Mouse (Mus musculus) midbrain, embryonic 12.5 days (tissue): ENCODE results near the gene Rrp1. TPM values are rescaled to one million over a fixed set of nuclear protein-coding genes. Genes with fewer than 3 reads are reported as not detected.
"Not testable (repeated sequence)": the region's sequence is repeated elsewhere in the genome, so short reads cannot be mapped to it uniquely, and the experiment has no call there.

Experiments
- ATAC-seq: fragments of 200-750 bp; cut with Nextera tagmentation; 2 replicates; pipeline ENCODE4 v1.8.0; 2017; ENCODE audit warnings: low read depth, moderate TSS enrichment, moderate library complexity; ENCODE audit not compliant: low FRiP score
- H3K27ac ChIP-seq: fragments of 300-500 bp; sonication (generic); replicated peaks from 2 replicates; pipeline ENCODE4 v1.5.1; 2016; ENCODE audit warnings: mild to moderate bottlenecking
- H3K27me3 ChIP-seq: fragments of 300-500 bp; sonication (generic); 2 replicates; pipeline ENCODE4 v1.6.1; 2016; ENCODE audit warnings: mild to moderate bottlenecking
- H3K36me3 ChIP-seq: fragments of 300-500 bp; sonication (generic); 2 replicates; pipeline ENCODE4 v1.6.1; 2016
- H3K4me1 ChIP-seq: fragments of 300-500 bp; sonication (generic); 2 replicates; pipeline ENCODE4 v1.6.1; 2016
- H3K4me2 ChIP-seq: fragments of 300-500 bp; sonication (generic); replicated peaks from 2 replicates; pipeline ENCODE4 v1.6.1; 2016; ENCODE audit warnings: mild to moderate bottlenecking, moderate library complexity
- H3K4me3 ChIP-seq: fragments of 300-500 bp; sonication (generic); 2 replicates; pipeline ENCODE4 v1.5.1; 2016; ENCODE audit warnings: mild to moderate bottlenecking
- H3K9ac ChIP-seq: fragments of 300-500 bp; sonication (generic); replicated peaks from 2 replicates; pipeline ENCODE4 v1.6.1; 2016; ENCODE audit warnings: mild to moderate bottlenecking, moderate library complexity
- H3K9me3 ChIP-seq: fragments of 300-500 bp; sonication (generic); 2 replicates; pipeline ENCODE4 v1.6.1; 2016; ENCODE audit warnings: mild to moderate bottlenecking
- WGBS: fragments of 180-500 bp; shearing (Covaris S2); methylation state at CpG from one replicate; pipeline ENCODE4 v1.1.7; 2016; 5-methylcytosine and 5-hydroxymethylcytosine counted together
- polyA plus RNA-seq: library from polyadenylated mRNA; unstranded; fragments of >200 nt; fragmentation: Nextera tagmentation; extraction: Ambion mirVana; gene quantifications from 2 replicates; pipeline ENCODE4 v1.2.1, GENCODE M21; 2016

The Rrp1 gene
- polyA plus RNA-seq, 1 experiment from 2014 or later, result 320 TPM

DNA sequence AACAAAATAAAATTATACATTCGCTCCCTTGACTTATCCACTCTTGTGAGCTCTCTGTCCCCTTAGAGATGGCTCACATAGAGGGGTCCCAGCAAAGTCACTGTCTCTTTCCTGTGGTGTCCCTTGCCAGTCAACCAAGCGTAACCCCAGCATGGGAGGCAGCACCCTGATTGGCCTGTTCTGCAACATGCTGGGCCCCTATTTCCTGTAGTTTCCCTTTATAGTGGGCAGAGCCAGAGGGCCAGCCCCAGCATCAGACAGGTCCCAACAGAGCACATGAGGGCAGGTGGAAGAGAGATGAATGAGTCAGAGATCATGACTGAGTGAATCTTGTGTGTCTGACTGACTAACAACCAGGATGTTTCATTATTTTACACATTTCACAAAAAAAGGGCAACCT is 8.1 kb upstream of the Rrp1 start:
- ATAC-seq, result no peak
- H3K9ac ChIP-seq, result no peak overlapping the region
- no peaks in the 10 kb centered on the region for H3K36me3 ChIP-seq
- H3K27me3 ChIP-seq, result no peaks in the 10 kb centered on the region
- no peak overlapping the region for H3K4me2 ChIP-seq
- peaks cover 4% of the 10 kb centered on the region for H3K4me1 ChIP-seq
- WGBS, result 77% methylated on average over 2 of the region's 2 CpGs
- no peak overlapping the region for H3K4me3 ChIP-seq
- H3K9me3 ChIP-seq, result no peaks in the 10 kb centered on the region
- H3K27ac ChIP-seq, result no peak overlapping the region

GRCm38 (mm10) chr10:78418791-78419190 is 5.9 kb upstream of the Rrp1 start:
- 89% methylated on average over 2 of the region's 2 CpGs for WGBS
- no peak overlapping the region for H3K4me3 ChIP-seq
- no peaks in the 10 kb centered on the region for H3K36me3 ChIP-seq
- H3K9me3 ChIP-seq, result no peaks in the 10 kb centered on the region
- no peak overlapping the region for H3K4me2 ChIP-seq
- H3K4me1 ChIP-seq, result no peaks in the 10 kb centered on the region
- H3K27ac ChIP-seq, result no peak overlapping the region
- no peak for ATAC-seq
- H3K27me3 ChIP-seq, result no peaks in the 10 kb centered on the region
- H3K9ac ChIP-seq, result no peak overlapping the region

DNA sequence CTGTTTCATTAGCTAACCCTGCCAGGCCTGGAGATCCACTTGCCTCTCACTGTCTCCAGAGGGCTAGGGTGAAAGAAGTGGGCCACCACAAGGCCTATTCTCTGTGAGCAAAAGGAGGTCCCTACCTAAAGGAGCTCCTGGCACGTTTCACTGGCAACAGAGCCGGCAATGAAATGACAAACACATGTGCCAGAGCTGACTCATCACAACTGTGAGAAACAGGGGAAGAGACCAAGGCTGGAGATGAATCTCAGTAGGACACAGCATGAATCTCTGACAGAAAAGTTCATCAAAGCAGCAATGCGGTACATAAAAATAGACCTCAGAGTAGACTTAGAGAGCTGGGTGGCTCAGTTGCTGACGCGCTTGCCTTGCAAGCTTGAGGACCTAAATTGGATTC is 5.0 kb upstream of the Rrp1 start:
- H3K4me1 ChIP-seq, result no peaks in the 10 kb centered on the region
- no peaks in the 10 kb centered on the region for H3K27me3 ChIP-seq
- no peak overlapping the region for H3K9ac ChIP-seq
- no peaks in the 10 kb centered on the region for H3K9me3 ChIP-seq
- no peak overlapping the region for H3K4me3 ChIP-seq
- H3K27ac ChIP-seq, result no peak overlapping the region
- WGBS, result 53% methylated on average over 5 of the region's 5 CpGs
- no peak overlapping the region for H3K4me2 ChIP-seq
- H3K36me3 ChIP-seq, result no peaks in the 10 kb centered on the region
- ATAC-seq, result no peak

GRCm38 (mm10) chr10:78414936-78415335 is 2.1 kb upstream of the Rrp1 start:
- Histone ChIP-seq H3K36me3 (peaks cover 10% of the 10 kb centered on the region), H3K4me1 (peaks cover 10% of the 10 kb centered on the region)
- not testable (repeated sequence) for H3K27me3 ChIP-seq, H3K9ac ChIP-seq, ATAC-seq, H3K4me3 ChIP-seq, H3K4me2 ChIP-seq, H3K9me3 ChIP-seq, H3K27ac ChIP-seq
- 93% methylated on average over 3 of the region's 4 CpGs for WGBS

DNA sequence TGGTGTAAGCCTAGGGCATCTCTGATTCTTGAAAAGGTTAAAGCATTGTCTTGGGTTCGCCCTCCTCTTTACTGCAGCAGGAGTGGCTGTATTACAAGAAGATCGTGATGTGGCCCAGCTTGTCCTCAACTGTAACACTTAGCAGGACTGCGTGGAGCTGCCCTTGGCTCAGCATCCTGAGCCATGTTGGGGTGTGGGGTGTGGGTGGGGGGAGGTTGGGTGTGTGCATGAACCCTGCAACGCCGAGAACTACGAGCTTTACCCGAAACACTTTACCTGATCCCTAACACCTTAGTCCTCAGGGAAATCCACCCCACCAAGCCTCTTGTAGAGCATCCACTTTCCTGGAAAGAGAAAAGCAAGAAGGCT is 293 bp upstream of the Rrp1 start:
- H3K27ac ChIP-seq, result no peak overlapping the region
- H3K9me3 ChIP-seq, result no peaks in the 10 kb centered on the region
- peaks cover 10% of the 10 kb centered on the region for H3K4me1 ChIP-seq
- H3K27me3 ChIP-seq, result no peaks in the 10 kb centered on the region
- peak overlapping the region; percentile 77 for H3K4me2 ChIP-seq
- WGBS, result 47% methylated on average over 7 of the region's 7 CpGs
- peak overlapping the region; percentile 70; the same call in 1 of the 2 replicates for H3K9ac ChIP-seq
- peak overlapping the region; percentile 95 for H3K4me3 ChIP-seq
- H3K36me3 ChIP-seq, result peaks cover 28% of the 10 kb centered on the region
- ATAC-seq, result peak; percentile 78; the same call in 1 of the 2 replicates

- Histone ChIP-seq H3K4me3 (peak overlapping the region; percentile 95), H3K27ac (peak overlapping the region; percentile 76), H3K4me2 (peak overlapping the region; percentile 77), H3K9ac (peak overlapping the region; percentile 70), H3K27me3 (no peaks in the 10 kb centered on the region), H3K4me1 (peaks cover 10% of the 10 kb centered on the region), H3K36me3 (peaks cover 41% of the 10 kb centered on the region), H3K9me3 (no peaks in the 10 kb centered on the region)
- WGBS, result 17% methylated on average over 8 of the region's 8 CpGs
- 0 out of 2 replicates have a peak, but pooled peaks have one; percentile 8 for ATAC-seq
Measured at GRCm38 (mm10) chr10:78411851-78412250, 992 bp downstream of the Rrp1 start.

DNA sequence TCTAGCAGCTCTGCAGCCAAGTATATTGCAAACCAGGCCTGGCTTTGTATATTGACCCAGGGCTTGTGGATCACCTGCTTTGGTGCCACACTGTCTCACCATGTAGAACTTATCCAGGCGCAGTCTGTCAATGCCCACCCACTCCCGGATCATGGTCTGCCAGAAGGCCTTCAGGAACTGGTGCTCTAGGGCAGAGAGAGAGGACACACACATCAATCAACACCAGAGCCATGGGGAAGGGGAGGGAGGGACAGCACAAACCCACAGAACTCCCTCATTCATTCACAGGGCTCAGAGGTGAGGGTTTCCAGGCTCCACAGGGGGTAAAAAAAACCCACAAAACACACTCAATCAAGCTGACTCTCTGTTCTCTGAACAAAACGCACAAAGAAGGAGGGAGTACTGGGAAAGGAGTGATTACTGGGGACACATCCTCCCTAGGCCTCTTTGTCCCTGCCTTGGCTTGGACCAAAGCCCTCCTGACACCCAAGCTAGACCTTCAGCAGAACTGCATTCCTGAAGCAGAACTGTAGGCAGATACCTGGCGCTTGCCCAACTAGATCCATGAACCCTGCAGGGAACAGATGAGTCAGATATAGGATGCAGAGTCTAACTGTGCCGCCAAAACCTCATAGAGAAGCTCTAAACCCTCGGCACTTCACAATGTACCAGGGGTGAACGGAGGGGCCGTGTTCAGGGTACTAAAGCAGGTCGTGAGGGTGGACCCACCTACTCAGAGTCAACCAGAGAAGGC is 3.6 kb downstream of the Rrp1 start:
- no peak overlapping the region for H3K4me2 ChIP-seq
- H3K9me3 ChIP-seq, result no peaks in the 10 kb centered on the region
- peaks cover 10% of the 10 kb centered on the region for H3K4me1 ChIP-seq
- ATAC-seq, result no peak
- no peak overlapping the region for H3K4me3 ChIP-seq
- H3K9ac ChIP-seq, result no peak overlapping the region
- peaks cover 65% of the 10 kb centered on the region for H3K36me3 ChIP-seq
- WGBS, result 94% methylated on average over 9 of the region's 9 CpGs
- no peaks in the 10 kb centered on the region for H3K27me3 ChIP-seq
- H3K27ac ChIP-seq, result no peak overlapping the region

GRCm38 (mm10) chr10:78407132-78407531 is 5.7 kb downstream of the Rrp1 start:
- H3K27me3 ChIP-seq, result no peaks in the 10 kb centered on the region
- no peak overlapping the region for H3K4me3 ChIP-seq
- no peak for ATAC-seq
- no peak overlapping the region for H3K4me2 ChIP-seq
- no peaks in the 10 kb centered on the region for H3K9me3 ChIP-seq
- H3K36me3 ChIP-seq, result peaks cover 86% of the 10 kb centered on the region
- 94% methylated on average over 4 of the region's 4 CpGs for WGBS
- H3K27ac ChIP-seq, result no peak overlapping the region
- peaks cover 10% of the 10 kb centered on the region for H3K4me1 ChIP-seq
- H3K9ac ChIP-seq, result no peak overlapping the region

DNA sequence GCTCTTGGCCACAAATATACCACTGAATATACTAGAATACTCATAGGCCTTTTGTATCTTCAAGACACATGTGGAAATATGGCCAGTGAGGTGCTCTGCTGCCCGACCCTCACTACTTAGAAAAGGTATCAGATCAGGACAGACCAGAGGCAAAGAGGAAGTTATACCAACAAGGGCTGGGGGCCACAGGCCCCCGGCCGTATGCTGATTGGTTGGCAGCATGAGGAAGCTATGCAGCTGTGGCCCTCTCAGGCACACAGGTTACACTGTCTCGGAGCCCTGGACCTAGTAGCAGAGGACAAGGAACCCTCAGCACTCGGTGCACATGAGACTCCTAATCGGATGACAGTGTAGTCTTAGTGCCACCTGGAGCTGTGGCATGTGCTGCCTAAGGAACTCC is 6.7 kb downstream of the Rrp1 start:
- Histone ChIP-seq H3K36me3 (peaks cover 96% of the 10 kb centered on the region), H3K4me3 (no peak overlapping the region), H3K4me1 (peaks cover under 1% of the 10 kb centered on the region), H3K9ac (no peak overlapping the region), H3K27me3 (no peaks in the 10 kb centered on the region), H3K9me3 (no peaks in the 10 kb centered on the region), H3K4me2 (no peak overlapping the region), H3K27ac (no peak overlapping the region)
- no peak for ATAC-seq
- WGBS, result 95% methylated on average over 6 of the region's 6 CpGs

GRCm38 (mm10) chr10:78402301-78402922 is 10.4 kb downstream of the Rrp1 start:
- peaks cover 11% of the 10 kb centered on the region for H3K4me1 ChIP-seq
- no peak overlapping the region for H3K27ac ChIP-seq
- H3K27me3 ChIP-seq, result no peaks in the 10 kb centered on the region
- no peak overlapping the region for H3K4me3 ChIP-seq
- WGBS, result 97% methylated on average over 14 of the region's 14 CpGs
- H3K36me3 ChIP-seq, result peaks cover 76% of the 10 kb centered on the region
- H3K9me3 ChIP-seq, result no peaks in the 10 kb centered on the region
- no peak overlapping the region for H3K4me2 ChIP-seq
- no peak for ATAC-seq
- H3K9ac ChIP-seq, result no peak overlapping the region

DNA sequence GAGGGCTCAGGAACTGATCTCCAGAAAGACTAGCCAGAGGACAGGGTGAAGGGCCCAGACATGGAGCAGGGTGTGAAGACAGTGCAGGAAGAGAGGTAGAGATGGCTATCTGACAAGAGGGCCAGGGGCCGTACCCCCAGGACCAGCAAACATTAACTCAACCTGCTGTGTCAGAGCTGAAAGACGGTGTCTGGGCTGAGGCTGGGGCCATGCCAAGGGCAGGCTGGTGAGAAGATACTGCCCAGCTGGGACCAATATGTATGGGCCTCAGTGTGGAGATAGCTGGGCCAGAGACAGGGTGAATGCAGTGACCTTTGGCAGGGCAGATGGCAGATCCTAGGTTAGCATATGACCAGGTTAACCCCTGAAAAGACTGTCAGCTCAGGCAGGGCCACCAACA is 11.7 kb downstream of the Rrp1 start:
- no peak overlapping the region for H3K4me2 ChIP-seq
- no peaks in the 10 kb centered on the region for H3K9me3 ChIP-seq
- H3K4me1 ChIP-seq, result peaks cover 15% of the 10 kb centered on the region
- no peak overlapping the region for H3K9ac ChIP-seq
- ATAC-seq, result no peak
- H3K4me3 ChIP-seq, result no peak overlapping the region
- H3K36me3 ChIP-seq, result peaks cover 63% of the 10 kb centered on the region
- H3K27ac ChIP-seq, result no peak overlapping the region
- H3K27me3 ChIP-seq, result 0 out of 2 replicates have a peak, but pooled peaks cover 3% of the 10 kb centered on the region
- WGBS, result 94% methylated on average over 2 of the region's 2 CpGs

DNA sequence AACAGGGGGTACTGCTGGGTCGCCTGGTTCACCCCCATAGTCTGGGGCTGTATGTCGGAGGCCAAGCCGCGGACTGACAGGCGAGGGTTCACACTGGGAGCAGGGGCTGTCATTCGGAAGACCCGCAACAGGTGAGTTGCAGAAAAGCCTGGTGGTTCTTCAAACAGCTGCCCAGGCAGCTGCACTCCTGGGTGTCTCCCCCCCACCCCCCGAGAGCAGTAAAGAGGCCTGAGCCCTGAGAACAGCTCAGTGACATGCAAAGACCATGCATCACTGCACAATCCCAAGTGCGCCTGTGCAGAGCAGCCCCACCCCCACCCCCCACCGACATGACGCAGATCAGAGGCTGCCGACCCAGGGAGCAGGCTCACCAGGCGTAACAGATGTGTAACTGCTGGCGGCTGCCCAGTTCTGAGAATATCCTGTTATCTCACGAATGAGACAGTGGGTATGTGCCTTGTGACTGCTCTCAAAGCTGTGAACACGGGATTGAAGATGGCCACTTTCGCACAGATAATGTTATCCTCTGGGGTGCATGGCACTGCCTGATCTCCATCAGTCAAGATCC is 13.7 kb downstream of the Rrp1 start:
- no peak overlapping the region for H3K4me2 ChIP-seq
- peak overlapping the region; percentile 10 for H3K27ac ChIP-seq
- no peaks in the 10 kb centered on the region for H3K9me3 ChIP-seq
- 35% methylated on average over 17 of the region's 17 CpGs for WGBS
- H3K27me3 ChIP-seq, result 0 out of 2 replicates have a peak, but pooled peaks cover 3% of the 10 kb centered on the region
- peak; percentile 16; the same call in 1 of the 2 replicates for ATAC-seq
- no peak overlapping the region for H3K4me3 ChIP-seq
- H3K9ac ChIP-seq, result no peak overlapping the region
- peaks cover 23% of the 10 kb centered on the region for H3K4me1 ChIP-seq
- peaks cover 46% of the 10 kb centered on the region for H3K36me3 ChIP-seq
